Mouse (Mus musculus) liver, embryonic 14.5 days (tissue): ENCODE data around the gene Rpusd2. TPM values are rescaled to one million over a fixed set of nuclear protein-coding genes. Genes with fewer than 3 reads are reported as not detected.
A peak's percentile ranks its signal among the peaks of the same experiment; 100 is the strongest.

Experiments
- ATAC-seq: fragments of 200-750 bp; cut with Nextera tagmentation; 2 replicates; pipeline ENCODE4 v1.8.0; 2017; ENCODE audit warnings: moderate number of reproducible peaks, mild to moderate bottlenecking, moderate library complexity; ENCODE audit not compliant: insufficient read depth
- DNase-seq, 3 experiments: peaks; one replicate each; pipeline ENCODE4 v3.0.0-alpha.2; 2012 to 2013; ENCODE audit warnings: low read depth in 3 of 3, low spot score in 3 of 3
- H3K27ac ChIP-seq: fragments of 300-500 bp; sonication (generic); 2 replicates; pipeline ENCODE4 v1.5.1; 2014; ENCODE audit warnings: moderate library complexity, mild to moderate bottlenecking, control low read depth, inconsistent platforms
- H3K27me3 ChIP-seq: fragments of 300-500 bp; sonication (generic); 2 replicates; pipeline ENCODE4 v1.6.1; 2014; ENCODE audit warnings: mild to moderate bottlenecking, low read length, moderate library complexity; ENCODE audit not compliant: control insufficient read depth, insufficient read depth
- H3K36me3 ChIP-seq: fragments of 300-500 bp; sonication (generic); replicated peaks from 2 replicates; pipeline ENCODE4 v1.6.1; 2014; ENCODE audit warnings: low read depth; ENCODE audit not compliant: control insufficient read depth, insufficient read depth
- H3K4me1 ChIP-seq, 2 experiments: fragments of 200-500 bp in 1 of 2; fragments of 300-500 bp in 1 of 2; sonication (generic) in 1 of 2; replicated peaks; 2 replicates each; pipeline ENCODE4 v1.6.1; 2012 to 2014; ENCODE audit warnings: antibody characterized with exemption in 1 of 2, inconsistent platforms in 1 of 2, low read length in 1 of 2; ENCODE audit not compliant: control insufficient read depth in 2 of 2, insufficient read depth in 2 of 2
- H3K4me2 ChIP-seq: fragments of 300-500 bp; sonication (generic); 2 replicates; pipeline ENCODE4 v1.6.1; 2014; ENCODE audit warnings: low read depth, mild to moderate bottlenecking, control low read depth, moderate library complexity
- H3K4me3 ChIP-seq, 2 experiments: fragments of 200-500 bp in 1 of 2; fragments of 300-500 bp in 1 of 2; sonication (generic) in 1 of 2; 2 replicates each; pipeline ENCODE4 v1.5.1; 2012 to 2014; ENCODE audit warnings: low read depth in 2 of 2, low read length in 2 of 2, mild to moderate bottlenecking in 2 of 2, control low read depth in 1 of 2, inconsistent platforms in 1 of 2, moderate library complexity in 1 of 2; ENCODE audit not compliant: insufficient read depth in 1 of 2
- H3K9ac ChIP-seq: fragments of 300-500 bp; sonication (generic); replicated peaks from 2 replicates; pipeline ENCODE4 v1.6.1; 2014; ENCODE audit warnings: mild to moderate bottlenecking, control low read depth, moderate library complexity
- H3K9me3 ChIP-seq: fragments of 300-500 bp; sonication (generic); 2 replicates; pipeline ENCODE4 v1.6.1; 2016; ENCODE audit warnings: low read length, mixed read lengths; ENCODE audit not compliant: control insufficient read depth
- CTCF ChIP-seq: IDR thresholded peaks from 2 replicates; pipeline ENCODE4 v1.5.1; 2016; ENCODE audit warnings: antibody characterized with exemption, low read depth, control low read depth
- EP300 ChIP-seq: IDR thresholded peaks from 2 replicates; pipeline ENCODE4 v1.6.1; 2016; ENCODE audit warnings: antibody characterized with exemption, low read depth
- WGBS: fragments of 180-500 bp; shearing (Covaris S2); extraction: QIAGEN DNeasy Blood & Tissue Kit; methylation state at CpG from one replicate; pipeline ENCODE4 v1.1.7; 2014; ENCODE audit not compliant: insufficient replicate concordance; 5-methylcytosine and 5-hydroxymethylcytosine counted together
- polyA plus RNA-seq, 2 experiments: library from polyadenylated mRNA; depleted of rRNA in 1 of 2; stranded (reverse) in 1 of 2; unstranded in 1 of 2; fragments of >200 nt; fragmentation: Nextera tagmentation in 1 of 2; extraction: Ambion mirVana in 1 of 2; gene quantifications; 2 replicates each; pipeline versions ENCODE4 v1.2.1 to v1.2.3; 2012 to 2014

Rpusd2 gene
- polyA plus RNA-seq, 2 experiments, result 2.3 to 4.0 TPM

- 48% methylated on average over 6 of the region's 6 CpGs for WGBS
- H3K27ac ChIP-seq, result no peak overlapping the region
- H3K27me3 ChIP-seq, result peaks cover 12% of the 10 kb centered on the region
- no peaks in the 10 kb centered on the region for H3K9me3 ChIP-seq
- TF ChIP-seq EP300 (no peak), CTCF (no peak)
- H3K36me3 ChIP-seq, result no peaks in the 10 kb centered on the region
- DNase-seq, result no peak
- no peak for ATAC-seq
- no peak overlapping the region for H3K4me2 ChIP-seq
- H3K4me3 ChIP-seq, result no peak overlapping the region
- H3K9ac ChIP-seq, result no peak overlapping the region
- H3K4me1 ChIP-seq, result no peaks in the 10 kb centered on the region
Observed at GRCm38 (mm10) chr2:118998115-118998866, 36.3 kb upstream of the Rpusd2 start.

DNA sequence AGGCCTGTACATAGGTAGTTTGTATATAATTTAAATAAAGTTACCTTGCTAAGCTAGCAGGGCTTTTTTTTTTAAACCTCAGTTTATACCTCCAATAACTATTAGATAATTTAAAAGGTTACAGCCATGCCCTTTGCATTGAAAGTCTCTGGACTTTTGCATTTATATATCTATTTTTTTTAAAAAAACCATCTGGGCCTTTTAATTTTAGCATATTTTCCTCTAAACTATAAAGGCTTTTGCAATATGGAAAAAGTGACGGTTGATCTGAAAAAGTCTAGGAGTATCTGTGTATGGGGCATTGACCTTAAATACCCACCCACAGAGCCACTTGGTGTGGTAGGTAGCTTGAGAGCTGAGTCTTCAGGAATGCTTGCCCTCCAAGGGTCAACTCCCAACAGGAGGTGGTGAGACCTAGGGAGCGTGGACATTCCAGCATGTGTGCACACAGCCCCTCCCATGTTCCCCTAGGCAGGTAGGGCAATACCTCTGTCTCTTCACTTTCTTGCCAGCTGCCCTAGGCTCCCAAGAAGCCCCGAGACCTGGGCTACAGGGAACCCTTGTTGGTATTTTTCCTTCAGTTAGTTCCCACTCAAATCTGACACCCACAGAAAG lies 35.5 kb upstream of the Rpusd2 start:
- Histone ChIP-seq H3K9me3 (no peaks in the 10 kb centered on the region), H3K4me1 (no peaks in the 10 kb centered on the region), H3K9ac (no peak overlapping the region), H3K4me2 (no peak overlapping the region), H3K4me3 (no peak overlapping the region), H3K27me3 (peaks cover 12% of the 10 kb centered on the region), H3K36me3 (no peaks in the 10 kb centered on the region), H3K27ac (no peak overlapping the region)
- DNase-seq (no peak), ATAC-seq (no peak)
- TF ChIP-seq EP300 (no peak), CTCF (no peak)
- 67% methylated on average over 3 of the region's 3 CpGs for WGBS

- Histone ChIP-seq H3K27me3 (no peaks in the 10 kb centered on the region), H3K4me3 (no peak overlapping the region), H3K36me3 (no peaks in the 10 kb centered on the region), H3K4me1 (no peaks in the 10 kb centered on the region), H3K4me2 (no peak overlapping the region), H3K9ac (no peak overlapping the region), H3K9me3 (no peaks in the 10 kb centered on the region), H3K27ac (no peak overlapping the region)
- ATAC-seq (no peak), DNase-seq (no peak)
- WGBS, result 59% methylated on average over 7 of the region's 7 CpGs
- TF ChIP-seq EP300 (no peak), CTCF (no peak)
Observed at GRCm38 (mm10) chr2:119006886-119007285, 27.7 kb upstream of the Rpusd2 start.

DNA sequence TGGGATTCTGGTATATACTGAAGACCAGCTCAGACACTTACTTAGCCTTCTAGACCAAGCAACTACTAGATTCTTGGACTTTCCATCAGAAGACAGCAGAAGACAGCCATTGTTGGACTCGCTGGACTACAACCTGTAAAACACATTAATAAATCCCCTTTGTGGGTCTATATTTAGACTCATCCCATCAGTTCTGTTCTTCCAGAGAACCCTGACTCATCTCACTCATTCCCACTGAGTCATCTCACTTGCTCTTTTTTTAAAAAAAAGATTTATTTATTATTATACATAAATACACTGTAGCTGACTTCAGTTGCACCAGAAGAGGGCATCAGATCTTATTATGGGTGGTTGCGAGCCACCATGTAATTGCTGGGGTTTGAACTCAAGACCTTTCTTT lies 25.2 kb upstream of the Rpusd2 start:
- Histone ChIP-seq H3K27me3 (no peaks in the 10 kb centered on the region), H3K9me3 (no peaks in the 10 kb centered on the region), H3K36me3 (no peaks in the 10 kb centered on the region), H3K27ac (no peak overlapping the region), H3K9ac (no peak overlapping the region), H3K4me2 (no peak overlapping the region), H3K4me3 (no peak overlapping the region), H3K4me1 (no peaks in the 10 kb centered on the region)
- 71% methylated on average over 2 of the region's 2 CpGs for WGBS
- ATAC-seq (no peak), DNase-seq (no peak)
- TF ChIP-seq EP300, result no peak
- TF ChIP-seq CTCF, result no peak

- no peak for ATAC-seq
Observed at GRCm38 (mm10) chr2:119014989-119015388, 19.6 kb upstream of the Rpusd2 start.

More at GRCm38 (mm10) chr2:119014989-119015388, 19.6 kb upstream of the Rpusd2 start:
- peaks cover 0 to 8% of the 10 kb centered on the region in 2 experiments; a peak in 2 of 4 replicates for H3K4me1 ChIP-seq
- H3K9me3 ChIP-seq, result no peaks in the 10 kb centered on the region
- peaks cover 12% of the 10 kb centered on the region for H3K36me3 ChIP-seq
- TF ChIP-seq CTCF (peak; percentile 42), EP300 (no peak)
- no peaks in the 10 kb centered on the region for H3K27me3 ChIP-seq
- no peak overlapping the region for H3K27ac ChIP-seq
- DNase-seq, result no peak
- WGBS, result 41% methylated on average over 7 of the region's 7 CpGs
- no peak overlapping the region for H3K9ac ChIP-seq
- no peak overlapping the region for H3K4me2 ChIP-seq
- no peak overlapping the region for H3K4me3 ChIP-seq
